Mouse (Mus musculus) duodenum, adult 2 months (tissue): Measurements from ENCODE around the gene Gm10665. TPM values are rescaled to one million over a fixed set of nuclear protein-coding genes. Genes with fewer than 3 reads are reported as not detected.

Experiments
- polyA plus RNA-seq: library from polyadenylated mRNA; depleted of rRNA; stranded (reverse); fragments of >200 nt; gene quantifications from 2 replicates; pipeline ENCODE4 v1.2.3, GENCODE M21; 2012; ENCODE audit warnings: low replicate concordance; rRNA removed

Gm10665 gene
- not detected in 2 replicates for polyA plus RNA-seq

DNA sequence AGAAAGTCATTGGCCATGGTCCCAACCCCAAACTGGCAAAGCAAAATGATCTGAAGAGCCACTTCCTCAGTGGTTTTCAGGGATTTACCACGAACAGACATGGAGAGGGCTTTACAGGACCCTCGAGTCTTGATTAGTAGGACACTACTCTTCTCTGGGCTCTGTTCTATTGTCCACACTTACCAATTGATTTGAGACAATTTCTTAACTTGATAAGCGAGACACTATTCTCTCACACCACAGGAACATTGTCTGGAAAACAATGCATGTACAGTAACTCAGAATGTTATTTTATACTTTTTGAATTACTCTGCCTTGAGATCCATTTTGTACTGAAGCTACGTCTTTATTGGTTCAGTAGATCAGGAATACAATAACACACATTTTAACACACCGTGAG lies at the start of gene Gm10665:
TSS of gene Gm10665 (minus strand) at position 101 of the 400 bp plus-strand sequence.

DNA sequence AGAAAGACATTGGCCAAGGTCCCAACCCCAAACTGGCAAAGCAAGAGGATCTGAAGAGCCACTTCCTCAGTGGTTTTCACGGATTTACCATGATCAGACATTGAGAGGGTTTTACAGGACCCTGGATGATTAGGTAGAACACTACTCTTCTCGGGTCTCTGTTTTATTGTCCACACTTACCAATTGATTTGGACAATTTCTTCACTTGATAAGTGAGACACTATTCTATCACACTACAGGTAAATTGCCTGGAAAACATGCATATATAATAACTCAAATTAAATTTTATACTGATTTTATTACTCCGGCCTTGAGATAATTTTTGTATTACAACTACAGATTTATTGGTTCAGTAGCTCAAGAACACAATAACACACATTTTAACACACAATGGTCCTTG lies 35.7 kb upstream of the Gm10665 start, which contains the start of gene Vmn1r151:
TSS of gene Vmn1r151 (minus strand) at position 101 of the 400 bp plus-strand sequence.

GRCm38 (mm10) chr7:22438129-22438528 lies 25.7 kb downstream of the Gm10665 start, which contains the start of gene Vmn1r149:
Vmn1r149 (minus strand) TSS chr7:22438229.

DNA sequence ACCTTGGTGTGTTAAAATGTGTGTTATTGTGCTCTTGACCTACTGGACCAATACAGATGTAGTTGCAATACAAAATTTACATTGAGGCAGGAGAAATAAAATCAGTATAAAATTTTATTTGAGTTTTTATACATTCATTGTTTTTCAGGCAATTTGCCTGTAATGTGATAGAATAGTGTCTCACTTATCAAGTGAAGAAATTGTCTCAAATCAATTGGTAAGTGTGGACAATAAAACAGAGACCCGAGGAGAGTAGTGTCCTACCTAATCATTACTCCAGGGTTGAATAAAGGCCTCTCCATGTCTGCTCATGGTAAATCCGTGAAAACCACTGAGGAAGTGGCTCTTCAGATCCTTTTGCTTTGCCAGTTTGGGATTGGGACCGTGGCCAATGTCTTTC lies 50.6 kb downstream of the Gm10665 start, which contains the start of gene Vmn1r148:
TSS of gene Vmn1r148 (plus strand) at position 301 of the 400 bp plus-strand sequence.

Other genes with a start within 250 kb of the Gm10665 start
- gene Gm8453, start 234.6 kb downstream of the Gm10665 start, polyA plus RNA-seq: not detected in 2 replicates
- gene Gm4187, start 134.4 kb downstream of the Gm10665 start, polyA plus RNA-seq: not detected in 2 replicates
- gene Gm8660, start 93.0 kb downstream of the Gm10665 start, polyA plus RNA-seq: not detected in 2 replicates
- not detected in 2 replicates for gene Vmn1r148, start 50.5 kb downstream of the Gm10665 start, polyA plus RNA-seq
- gene Vmn1r149, start 25.8 kb downstream of the Gm10665 start, polyA plus RNA-seq: not detected in 2 replicates
- not detected in 2 replicates for gene Vmn1r151, start 35.6 kb upstream of the Gm10665 start, polyA plus RNA-seq
- not detected in 2 replicates for gene Vmn1r152, start 58.9 kb upstream of the Gm10665 start, polyA plus RNA-seq
- gene Gm8677, start 70.8 kb upstream of the Gm10665 start, polyA plus RNA-seq: not detected in 2 replicates
- gene Gm4201, start 101.3 kb upstream of the Gm10665 start, polyA plus RNA-seq: not detected in 2 replicates
- gene Gm4565, start 124.1 kb upstream of the Gm10665 start, polyA plus RNA-seq: not detected in 2 replicates
- gene Vmn1r155, start 193.9 kb upstream of the Gm10665 start, polyA plus RNA-seq: not detected in 2 replicates
- not detected in 2 replicates for gene Gm8693, start 228.2 kb upstream of the Gm10665 start, polyA plus RNA-seq